Comparison of ENCODE assay signal across 25 mouse cellular contexts in genomic region chr8:117507703-117508102, GRCm38 (mm10).
"Had no signal": no experiment of that assay in that cellular context is flagged by ENCODE, and none has a peak within 500 bp of the region (broad histone marks: within the 10 kb centered on the region; RNA-seq: fewer than 3 reads in every experiment).

No protein-coding gene starts in this region.

- H3K4me3 ChIP-seq: gastrocnemius, adult 2 months; heart, embryonic 10.5 days; heart, embryonic 12.5 days; hindbrain, embryonic 13.5 days; hindbrain, embryonic 15.5 days; kidney, embryonic 15.5 days; left cerebral cortex, adult 2 months; limb, embryonic 10.5 days; limb, embryonic 12.5 days; liver, embryonic 13.5 days; liver, embryonic 15.5 days had no signal

- H3K27ac ChIP-seq: gastrocnemius, adult 2 months; heart, embryonic 10.5 days; hindbrain, embryonic 13.5 days; hindbrain, embryonic 15.5 days; hindbrain, postnatal 0 days; kidney, embryonic 15.5 days; kidney, postnatal 0 days; left cerebral cortex, adult 2 months; limb, embryonic 10.5 days; limb, embryonic 12.5 days; liver, embryonic 13.5 days; liver, embryonic 15.5 days had no signal

- H3K36me3 ChIP-seq: heart, embryonic 10.5 days; heart, embryonic 12.5 days; hindbrain, embryonic 13.5 days; hindbrain, embryonic 15.5 days; kidney, embryonic 15.5 days; limb, embryonic 10.5 days; limb, embryonic 12.5 days; liver, embryonic 13.5 days; liver, embryonic 15.5 days had no signal

- H3K27me3 ChIP-seq: heart, embryonic 12.5 days; hindbrain, embryonic 13.5 days; hindbrain, embryonic 15.5 days; kidney, embryonic 15.5 days; limb, embryonic 12.5 days; liver, embryonic 13.5 days; liver, embryonic 15.5 days had no signal

- H3K4me1 ChIP-seq: heart, embryonic 10.5 days; heart, embryonic 12.5 days; hindbrain, embryonic 13.5 days; hindbrain, embryonic 15.5 days; kidney, embryonic 15.5 days; limb, embryonic 10.5 days; liver, embryonic 13.5 days had no signal

- H3K9ac ChIP-seq: heart, embryonic 12.5 days; hindbrain, embryonic 13.5 days; hindbrain, embryonic 15.5 days; kidney, embryonic 15.5 days; limb, embryonic 12.5 days; liver, embryonic 13.5 days; liver, embryonic 15.5 days had no signal

- ATAC-seq: hindbrain, postnatal 0 days; intestine, embryonic 16.5 days had no signal

- DNase-seq: gastrocnemius, adult 2 months; gastrocnemius, postnatal 10 days; gastrocnemius, postnatal 25 days; heart, adult 11 months; heart, postnatal 10 days; heart, postnatal 4 days; kidney, adult 11 months; kidney, adult 2 months; kidney, postnatal 14 days; kidney, postnatal 36 days; layer of hippocampus, adult 9-11 months; liver; liver, embryonic 13.5 days had no signal
